Mouse (Mus musculus) heart, postnatal 0 days (tissue): ENCODE measurements around the gene Atrnl1. TPM values are rescaled to one million over a fixed set of nuclear protein-coding genes. Genes with fewer than 3 reads are reported as not detected.

Experiments
- ATAC-seq: fragments of 200-750 bp; cut with Nextera tagmentation; 2 replicates; pipeline ENCODE4 v1.8.0; 2017; ENCODE audit warnings: low read depth, moderate number of reproducible peaks, moderate library complexity; ENCODE audit not compliant: insufficient read depth
- DNase-seq: peaks from one replicate; pipeline ENCODE4 v3.0.0-alpha.2; 2016; ENCODE audit warnings: low spot score
- H3K27ac ChIP-seq: fragments of 300-500 bp; sonication (generic); 2 replicates; pipeline ENCODE4 v1.5.1; 2014; ENCODE audit warnings: low read depth, mild to moderate bottlenecking
- H3K27me3 ChIP-seq: fragments of 300-500 bp; sonication (generic); 2 replicates; pipeline ENCODE4 v1.6.1; 2014; ENCODE audit warnings: low read length, mixed read lengths; ENCODE audit not compliant: control insufficient read depth, insufficient read depth
- H3K36me3 ChIP-seq: fragments of 300-500 bp; sonication (generic); replicated peaks from 2 replicates; pipeline ENCODE4 v1.6.1; 2014; ENCODE audit warnings: low read length, mixed read lengths; ENCODE audit not compliant: control insufficient read depth, insufficient read depth
- H3K4me1 ChIP-seq: fragments of 300-500 bp; sonication (generic); 2 replicates; pipeline ENCODE4 v1.6.1; 2014; ENCODE audit warnings: antibody characterized with exemption; ENCODE audit not compliant: control insufficient read depth, insufficient read depth
- H3K4me2 ChIP-seq: fragments of 300-500 bp; sonication (generic); 2 replicates; pipeline ENCODE4 v1.6.1; 2014; ENCODE audit warnings: low read depth, mild to moderate bottlenecking, low read length, moderate library complexity
- H3K4me3 ChIP-seq: fragments of 300-500 bp; sonication (generic); 2 replicates; pipeline ENCODE4 v1.5.1; 2014; ENCODE audit warnings: low read depth, low read length
- H3K9ac ChIP-seq: fragments of 300-500 bp; sonication (generic); replicated peaks from 2 replicates; pipeline ENCODE4 v1.6.1; 2014; ENCODE audit warnings: low read depth, low read length, mixed read lengths
- H3K9me3 ChIP-seq: fragments of 300-500 bp; sonication (generic); replicated peaks from 2 replicates; pipeline ENCODE4 v1.6.1; 2016; ENCODE audit warnings: low read length; ENCODE audit not compliant: control insufficient read depth
- CTCF ChIP-seq: IDR thresholded peaks from 2 replicates; pipeline ENCODE4 v1.5.1; 2016; ENCODE audit warnings: antibody characterized with exemption, control low read depth, low read depth
- EP300 ChIP-seq: IDR thresholded peaks from 2 replicates; pipeline ENCODE4 v1.6.1; 2016; ENCODE audit warnings: antibody characterized with exemption, low read depth
- WGBS: fragments of 180-500 bp; shearing (Covaris S2); extraction: QIAGEN DNeasy Blood & Tissue Kit; methylation state at CpG from one replicate; pipeline ENCODE4 v1.1.7; 2014; 5-methylcytosine and 5-hydroxymethylcytosine counted together
- polyA plus RNA-seq: library from polyadenylated mRNA; unstranded; fragments of >200 nt; fragmentation: Nextera tagmentation; extraction: Ambion mirVana; gene quantifications from 2 replicates; pipeline ENCODE4 v1.2.1, GENCODE M21; 2015
- total RNA-seq: library from RNA; depleted of rRNA; stranded (reverse); fragments of >200 nt; gene quantifications from 2 replicates; pipeline ENCODE4 v1.2.3, GENCODE M21; 2014; ENCODE audit warnings: low replicate concordance

The Atrnl1 gene
- total and polyA plus RNA-seq, 2 experiments from 2014 or later, result 1.7 to 16.9 TPM

- Histone ChIP-seq H3K4me2 (no peak overlapping the region), H3K27me3 (no peaks in the 10 kb centered on the region), H3K9me3 (no peaks in the 10 kb centered on the region), H3K4me3 (no peak overlapping the region), H3K27ac (no peak overlapping the region; the same call in 1 of the 2 replicates), H3K4me1 (peaks cover 9% of the 10 kb centered on the region; the same call in 1 of the 2 replicates), H3K9ac (no peak overlapping the region), H3K36me3 (no peaks in the 10 kb centered on the region)
- DNase-seq, result no peak
- no peak for ATAC-seq
- TF ChIP-seq CTCF (no peak), EP300 (no peak)
- 58% methylated on average over 3 of the region's 3 CpGs for WGBS
Observed at GRCm38 (mm10) chr19:57803483-57803820, 192.6 kb downstream of the Atrnl1 start.

- WGBS, result 77% methylated on average over 2 of the region's 2 CpGs
- H3K27me3 ChIP-seq, result no peaks in the 10 kb centered on the region
- H3K9ac ChIP-seq, result no peak overlapping the region
- ATAC-seq (no peak), DNase-seq (no peak)
- H3K4me2 ChIP-seq, result no peak overlapping the region
- no peaks in the 10 kb centered on the region for H3K36me3 ChIP-seq
- TF ChIP-seq EP300 (no peak), CTCF (no peak)
- no peaks in the 10 kb centered on the region for H3K4me1 ChIP-seq
- H3K4me3 ChIP-seq, result no peak overlapping the region
- no peaks in the 10 kb centered on the region for H3K9me3 ChIP-seq
- H3K27ac ChIP-seq, result no peak overlapping the region
Observed at GRCm38 (mm10) chr19:57808363-57808762, 197.5 kb downstream of the Atrnl1 start.

DNA sequence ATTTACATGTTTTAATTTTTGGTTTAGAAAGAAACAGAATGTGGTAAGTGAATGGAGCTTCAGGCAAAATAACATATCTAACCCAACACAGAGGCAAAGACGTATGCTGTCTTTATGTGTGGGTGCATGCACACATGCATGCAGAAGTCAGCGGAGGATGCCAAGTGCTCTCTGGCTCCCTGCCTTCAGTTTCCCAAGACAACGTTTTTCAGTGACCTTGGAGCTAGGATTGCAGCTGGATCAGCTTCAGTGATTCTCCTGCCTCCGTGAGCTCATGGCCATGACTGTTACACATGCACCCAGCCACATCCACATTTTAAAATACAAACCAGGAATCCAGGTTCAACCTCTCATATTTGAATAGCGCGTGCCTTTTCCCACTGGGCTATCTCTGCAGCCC lies 203.5 kb downstream of the Atrnl1 start:
- H3K27me3 ChIP-seq, result no peaks in the 10 kb centered on the region
- no peak overlapping the region for H3K4me3 ChIP-seq

DNA sequence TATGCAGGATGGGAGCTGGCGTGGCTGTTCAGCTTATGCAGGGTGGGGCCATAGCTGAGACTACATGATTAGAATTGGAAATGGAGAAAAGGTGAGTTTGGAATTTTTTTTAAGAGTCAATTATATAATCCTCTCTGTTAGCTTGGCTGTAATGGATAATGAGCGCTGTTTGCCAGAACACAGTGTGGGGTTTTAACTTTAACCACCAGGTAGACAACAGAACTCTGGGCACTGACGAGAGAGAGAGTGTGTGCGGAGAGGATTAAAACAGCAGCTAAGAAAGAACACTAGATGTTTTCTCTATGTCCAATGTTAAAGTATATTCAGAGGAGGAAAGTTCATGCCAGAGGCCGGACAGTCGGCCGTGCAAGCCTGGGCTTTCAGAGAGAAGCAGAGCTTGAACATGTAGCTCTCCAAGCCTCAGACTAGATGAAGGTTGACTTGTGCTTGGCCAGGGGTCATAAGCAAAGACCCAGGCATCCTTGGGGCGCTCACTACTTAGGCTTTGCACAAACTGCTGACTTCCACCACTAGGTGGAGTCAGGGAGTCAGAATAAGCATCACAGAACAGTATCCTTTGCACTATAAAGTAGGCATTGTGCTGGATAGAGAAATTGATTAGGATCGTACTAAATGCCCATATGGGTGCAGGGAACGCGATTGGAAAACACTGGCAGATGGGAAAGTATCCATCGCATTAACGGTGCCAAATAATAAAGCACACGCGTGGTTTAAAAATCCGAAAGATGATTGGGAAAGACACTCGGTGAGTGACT lies 205.6 kb downstream of the Atrnl1 start:
- no peaks in the 10 kb centered on the region for H3K27me3 ChIP-seq
- ATAC-seq (0 out of 2 replicates have a peak, but pooled peaks have one; percentile 33), DNase-seq (no peak)
- no peak overlapping the region for H3K9ac ChIP-seq
- WGBS, result 92% methylated on average over 17 of the region's 17 CpGs
- H3K27ac ChIP-seq, result no peak overlapping the region
- 0 out of 2 replicates have a peak, but pooled peaks cover 4% of the 10 kb centered on the region for H3K4me1 ChIP-seq
- no peak overlapping the region for H3K4me2 ChIP-seq
- no peak overlapping the region for H3K4me3 ChIP-seq
- TF ChIP-seq EP300 (no peak), CTCF (peak; percentile 66)
- no peaks in the 10 kb centered on the region for H3K36me3 ChIP-seq
- H3K9me3 ChIP-seq, result no peaks in the 10 kb centered on the region

More for the DNA sequence above, 203.5 kb downstream of the Atrnl1 start:
- Histone ChIP-seq H3K9ac (no peak overlapping the region), H3K9me3 (no peaks in the 10 kb centered on the region), H3K27ac (no peak overlapping the region), H3K4me1 (0 out of 2 replicates have a peak, but pooled peaks cover 4% of the 10 kb centered on the region), H3K36me3 (no peaks in the 10 kb centered on the region), H3K4me2 (no peak overlapping the region)
- 68% methylated on average over 6 of the region's 6 CpGs for WGBS
- DNase-seq (no peak), ATAC-seq (no peak)
- no peak for TF ChIP-seq EP300
- no peak for TF ChIP-seq CTCF

DNA sequence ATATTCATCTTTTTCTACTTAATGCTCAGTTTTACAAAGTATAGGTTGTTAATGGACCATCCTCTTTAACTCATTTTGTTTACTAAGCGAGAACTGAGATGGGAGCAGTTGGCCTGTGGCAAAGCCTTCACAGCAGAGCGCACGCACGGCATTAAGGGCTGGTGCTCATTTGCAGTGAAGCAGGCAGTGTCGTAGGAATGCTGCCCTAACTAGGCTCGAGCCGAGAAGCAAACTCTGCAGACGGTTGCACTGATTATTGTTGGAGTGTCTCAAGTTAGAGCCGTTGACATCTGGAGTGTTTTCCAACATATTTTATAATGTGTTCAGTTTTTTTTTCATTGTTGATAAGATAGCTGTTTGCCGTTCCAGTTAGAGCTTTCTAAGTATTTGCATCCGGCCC lies 206.9 kb downstream of the Atrnl1 start:
- no peak overlapping the region for H3K4me3 ChIP-seq
- no peak overlapping the region for H3K9ac ChIP-seq
- no peak for DNase-seq
- 26% methylated on average over 11 of the region's 11 CpGs for WGBS
- 0 out of 2 replicates have a peak, but pooled peaks cover 4% of the 10 kb centered on the region for H3K4me1 ChIP-seq
- peak overlapping the region; percentile 18; the same call in 1 of the 2 replicates for H3K4me2 ChIP-seq
- TF ChIP-seq CTCF, result no peak
- no peak for TF ChIP-seq EP300
- no peaks in the 10 kb centered on the region for H3K9me3 ChIP-seq
- peak; percentile 39; the same call in 1 of the 2 replicates for ATAC-seq
- no peaks in the 10 kb centered on the region for H3K36me3 ChIP-seq
- no peak overlapping the region for H3K27ac ChIP-seq
- H3K27me3 ChIP-seq, result no peaks in the 10 kb centered on the region
